Mouse (Mus musculus) left cerebral cortex, postnatal 25 days (tissue): Measurements from ENCODE around the gene Arfgef2. TPM values are rescaled to one million over a fixed set of nuclear protein-coding genes. Genes with fewer than 3 reads are reported as not detected.

Experiments used
- DNase-seq, 2 experiments: peaks; one replicate each; pipeline ENCODE4 v3.0.0; 2022; ENCODE audit warnings: low spot score in 2 of 2, mixed read lengths in 1 of 2
- intact Hi-C: fragments of 180-260 bp; cut with DNase I; formaldehyde crosslinking; loops from one replicate; pipeline ENCODE4 v1.15.1; 2025
- total RNA-seq, 2 experiments: library from RNA; stranded (reverse); gene quantifications; 2 replicates each; pipeline ENCODE4 v1.2.3; 2021

Arfgef2 gene
- total RNA-seq, 2 experiments from 2014 or later, result 52.7 to 54.6 TPM

GRCm38 (mm10) chr2:166801436-166801835 lies 4.0 kb upstream of the Arfgef2 start:
- DNase-seq, result no peak
- intact Hi-C loops, result no loop called here

- intact Hi-C loops, result no loop called here
- DNase-seq, result no peak
These were observed 2.1 kb upstream of the Arfgef2 start for GRCm38 (mm10) chr2:166803298-166803697.

- intact Hi-C loops, result no loop called here
- DNase-seq, result no peak
These were observed 851 bp downstream of the Arfgef2 start for GRCm38 (mm10) chr2:166806173-166806705.

- intact Hi-C loops, result no loop called here
- DNase-seq, result no peak
These were observed 1.4 kb downstream of the Arfgef2 start for GRCm38 (mm10) chr2:166806813-166807212.

DNA sequence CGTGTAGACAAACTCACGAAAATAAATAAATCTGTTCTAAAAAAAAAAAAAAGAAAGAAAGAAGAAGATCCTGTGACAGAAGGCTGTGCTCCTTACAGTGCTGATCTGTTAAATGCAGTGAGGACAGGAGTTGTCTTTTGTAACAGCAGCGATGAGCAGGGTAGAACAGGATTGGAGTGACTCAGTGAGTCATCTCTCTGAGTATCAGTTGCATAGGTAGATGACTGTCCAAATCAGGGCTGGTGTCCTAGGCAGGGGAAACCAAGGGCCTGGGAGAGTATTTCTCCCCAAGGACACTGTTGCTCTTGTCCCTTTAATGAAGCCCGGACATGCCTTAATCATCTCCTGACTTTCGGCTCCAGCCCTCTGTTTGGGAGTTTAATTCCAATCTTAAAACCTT lies 4.1 kb downstream of the Arfgef2 start:
- intact Hi-C loops, result no loop called here
- no peak for DNase-seq

- intact Hi-C loops, result no loop called here
- DNase-seq, result peak in 1 of 2 experiments; percentile 74
These were observed 5.4 kb downstream of the Arfgef2 start for GRCm38 (mm10) chr2:166810821-166811220.

DNA sequence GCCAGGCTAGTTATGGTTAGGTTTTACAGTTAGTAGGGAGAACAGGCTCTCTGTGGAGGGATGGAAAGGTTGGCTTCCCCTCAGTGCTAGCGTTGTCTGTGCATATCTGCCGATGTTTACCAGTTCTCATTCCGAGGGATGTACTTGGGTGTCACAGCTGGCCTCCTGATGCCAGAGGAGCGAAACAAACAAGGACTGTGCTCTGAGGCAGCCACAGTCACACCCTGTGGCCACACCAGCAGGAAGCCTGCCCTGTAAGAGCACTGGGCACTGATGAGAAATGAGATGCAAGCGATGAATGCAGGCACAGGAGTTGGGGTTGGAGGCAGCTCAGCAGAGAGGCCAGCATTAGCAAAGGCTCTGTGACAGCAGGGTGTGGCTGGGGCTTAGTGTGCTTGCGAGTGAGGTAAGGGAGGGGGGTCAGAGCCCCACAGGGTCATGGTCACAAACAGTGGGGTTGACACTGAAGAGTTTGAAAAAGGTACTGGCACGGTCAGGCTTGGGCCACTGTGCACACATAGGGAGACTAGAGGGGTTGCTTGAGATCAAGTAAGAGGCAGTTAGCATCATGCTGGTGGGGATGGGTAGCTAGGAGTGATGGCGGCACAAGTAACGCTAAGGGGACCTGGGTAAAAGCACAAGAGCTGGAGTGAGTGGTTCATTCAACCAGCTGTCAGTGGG lies 13.2 kb downstream of the Arfgef2 start:
- intact Hi-C loops, result no loop called here
- no peak for DNase-seq

DNA sequence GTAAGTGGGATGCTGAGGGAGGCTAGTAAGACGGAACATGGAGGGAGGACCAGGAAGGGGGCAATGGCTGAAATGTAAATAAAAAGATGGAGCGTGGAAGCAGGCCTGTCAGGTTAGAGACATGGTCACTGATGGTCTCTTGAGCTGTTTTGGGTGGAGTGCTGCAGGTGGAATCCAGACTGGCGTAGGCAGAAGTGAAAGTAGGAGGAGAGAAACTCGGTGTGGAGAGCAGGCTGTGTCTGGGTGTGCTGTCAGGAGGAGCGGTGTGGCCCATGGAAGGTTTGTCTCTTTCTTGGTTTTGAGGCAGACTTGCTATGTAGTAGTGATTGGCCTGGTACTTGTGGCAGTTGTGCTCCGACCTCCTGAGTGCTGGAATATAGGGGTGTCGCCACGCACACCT lies 14.5 kb downstream of the Arfgef2 start:
- intact Hi-C loops, result no loop called here
- DNase-seq, result peak in 1 of 2 experiments; percentile 50

- intact Hi-C loops, result no loop called here
- DNase-seq, result no peak
These were observed 15.5 kb downstream of the Arfgef2 start for GRCm38 (mm10) chr2:166820844-166821243.

DNA sequence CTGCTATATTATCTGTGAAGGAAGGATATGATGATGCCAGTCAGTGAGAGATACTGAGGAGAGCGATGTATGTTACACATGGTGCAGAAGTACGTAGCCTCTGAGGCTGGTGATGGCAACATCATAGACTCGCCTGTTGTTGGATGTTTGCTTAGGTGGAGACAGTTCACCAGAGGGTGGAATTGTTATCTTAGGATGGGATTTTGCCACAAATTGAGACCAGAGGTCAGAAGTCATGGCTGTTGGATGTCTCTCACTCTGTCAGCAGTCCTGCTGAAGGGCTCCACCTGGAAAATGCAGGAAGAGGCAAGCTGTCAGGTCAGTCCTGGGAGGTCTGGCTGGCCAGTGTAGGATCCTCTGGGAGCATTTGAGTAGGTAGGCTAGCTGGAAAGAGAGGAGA lies 16.0 kb downstream of the Arfgef2 start:
- intact Hi-C loops, result no loop called here
- DNase-seq, result no peak

- intact Hi-C loops, result no loop called here
- DNase-seq, result no peak
These were observed 16.9 kb downstream of the Arfgef2 start for GRCm38 (mm10) chr2:166822119-166822826.

DNA sequence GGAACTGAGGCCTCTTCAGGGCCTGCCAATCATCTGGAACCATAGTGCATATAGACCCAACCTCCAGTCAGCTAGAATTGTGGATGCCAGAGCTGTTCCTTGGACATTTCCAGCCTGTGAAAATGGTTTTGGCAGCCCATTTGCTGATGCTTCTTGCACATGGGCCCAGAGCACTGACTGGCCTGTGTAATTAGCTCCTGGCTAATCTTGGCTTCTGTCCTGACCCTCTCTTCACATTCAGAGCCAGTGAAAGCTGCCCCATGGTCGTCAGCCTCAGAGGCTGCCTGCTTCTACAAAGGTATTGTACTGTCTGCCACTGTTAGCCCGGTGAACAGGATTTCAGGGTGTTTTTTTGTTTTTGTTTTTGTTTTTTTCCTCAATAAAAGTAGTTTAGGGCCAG lies 17.5 kb downstream of the Arfgef2 start:
- intact Hi-C loops, result no loop called here
- no peak for DNase-seq

DNA sequence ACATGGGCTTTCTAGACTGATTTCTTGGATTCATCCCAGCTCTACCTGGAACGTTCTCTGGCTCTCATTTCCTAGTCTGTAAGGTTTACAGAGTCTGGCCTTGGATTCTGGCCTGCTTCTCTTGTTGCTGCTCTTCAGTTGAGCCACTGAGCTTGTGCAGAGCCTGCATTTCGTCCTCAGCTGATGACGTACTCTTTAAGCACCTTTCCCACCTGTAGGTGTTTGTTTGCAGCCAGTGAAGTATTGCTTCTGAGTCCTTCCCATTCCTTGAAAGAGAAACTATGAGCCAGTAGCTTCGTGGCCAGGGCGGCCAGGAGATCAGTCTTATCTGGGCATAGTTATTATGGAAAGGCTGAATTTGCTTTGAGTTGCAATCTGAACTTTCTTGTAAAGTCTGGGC lies 19.0 kb downstream of the Arfgef2 start:
- intact Hi-C loops, result no loop called here
- no peak for DNase-seq

DNA sequence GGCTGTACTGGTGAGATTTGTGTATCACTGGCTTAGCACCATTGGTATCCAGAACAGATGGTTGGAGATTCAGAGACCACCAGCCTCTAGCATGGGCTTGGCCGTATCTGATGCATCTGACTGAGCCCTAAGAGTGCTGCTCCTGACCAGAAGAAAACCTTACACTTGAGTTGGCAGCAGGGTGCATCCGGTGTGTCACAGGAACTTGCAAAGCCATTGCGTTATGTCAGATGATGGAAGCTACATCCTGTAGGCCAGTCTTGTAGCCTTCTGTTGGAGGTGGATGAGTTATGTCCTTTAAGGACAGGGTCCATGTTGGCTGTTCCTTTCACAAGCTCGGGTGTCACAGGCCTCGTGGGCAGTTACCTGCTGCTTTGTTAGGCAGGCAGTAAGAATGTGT lies 19.6 kb downstream of the Arfgef2 start:
- DNase-seq, result no peak
- intact Hi-C loops, result no loop called here

- intact Hi-C loops, result no loop called here
These were observed 21.3 kb downstream of the Arfgef2 start for GRCm38 (mm10) chr2:166826491-166827224.

GRCm38 (mm10) chr2:166828306-166828705 lies 22.9 kb downstream of the Arfgef2 start:
- DNase-seq, result peak; percentile 52 to 87
- intact Hi-C loops, result no loop called here

More at GRCm38 (mm10) chr2:166826491-166827224, 21.3 kb downstream of the Arfgef2 start:
- no peak for DNase-seq

- intact Hi-C loops, result no loop called here
- DNase-seq, result no peak
These were observed 25.0 kb downstream of the Arfgef2 start for GRCm38 (mm10) chr2:166830350-166830749.

GRCm38 (mm10) chr2:166834091-166834490 lies 28.7 kb downstream of the Arfgef2 start:
- DNase-seq, result no peak
- intact Hi-C loops, result no loop called here

DNA sequence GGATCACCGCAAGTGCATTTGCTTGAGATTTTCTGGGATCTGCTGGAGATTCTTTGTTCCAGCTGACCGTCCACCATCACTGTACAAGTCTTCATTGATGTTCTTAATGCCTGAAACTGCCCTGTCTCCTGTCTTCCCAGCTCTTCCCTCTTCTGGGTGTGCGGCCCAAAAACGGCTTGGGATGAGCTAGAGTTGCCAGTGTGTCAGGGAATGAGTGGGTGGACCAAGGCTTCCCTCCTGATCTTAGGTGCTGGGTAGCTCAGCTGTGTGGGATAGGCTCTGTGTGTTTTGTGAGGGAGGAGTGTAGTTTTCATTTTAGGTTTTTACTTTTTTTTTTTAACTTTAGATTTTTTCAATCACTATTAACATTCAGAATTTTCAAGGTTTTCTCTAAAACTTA lies 29.4 kb downstream of the Arfgef2 start:
- intact Hi-C loops, result no loop called here
- DNase-seq, result peak in 1 of 2 experiments; percentile 71

DNA sequence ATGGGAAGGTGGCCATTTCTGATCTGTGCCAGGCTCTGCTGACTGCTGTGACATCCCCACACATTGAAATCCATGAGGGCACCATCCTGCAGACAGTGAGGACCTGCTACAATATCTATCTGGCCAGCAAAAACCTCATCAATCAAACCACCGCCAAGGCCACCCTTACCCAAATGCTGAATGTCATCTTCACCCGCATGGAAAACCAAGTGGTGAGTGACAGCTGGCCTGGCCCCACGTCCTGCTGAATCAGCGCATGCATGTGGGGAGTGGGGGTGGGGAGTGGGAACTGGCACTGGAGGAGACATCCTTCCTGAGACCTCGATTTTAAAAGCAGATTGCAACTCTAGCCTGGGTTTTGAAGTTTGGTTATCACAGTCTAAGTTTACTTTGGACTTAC lies 30.2 kb downstream of the Arfgef2 start:
- no peak for DNase-seq
- intact Hi-C loops, result no loop called here
